7 mouse cellular contexts compared by ENCODE assay signal in genomic region chr11:22631606-22632313, GRCm38 (mm10).
DNase-seq lines count a peak whose midpoint lies in the region; ATAC-seq and TF ChIP-seq lines count a peak whose summit lies in the region.

No protein-coding gene starts in this region.

- H3K4me3 ChIP-seq in E14TG2a.4 (replicated peaks; ENCODE audit: low read length) = no peak overlapping the region
- H3K4me3 ChIP-seq in liver, adult 2 months (ENCODE audit: insufficient read depth, low read depth, low read length) = no peak overlapping the region
- no peak overlapping the region for H3K4me3 ChIP-seq in neural tube, embryonic 14.5 days (ENCODE audit: low read depth, low read length)

- intact Hi-C loops in heart, postnatal 10 days (cut with DNase I) = loop anchor here (1.0 to 5.0 kb wide), 7 partner anchors 46 to 796 kb away; partner anchors contain the start of genes B3gnt2 and Xpo1
- intact Hi-C loops in left cerebral cortex, postnatal 36 days (cut with DNase I) = loop anchor here (2.0 to 5.0 kb wide), 4 partner anchors 221 to 636 kb away; partner anchors contain the start of gene Zrsr1

- no peaks in the 10 kb centered on the region for H3K9me3 ChIP-seq in E14TG2a.4 (ENCODE audit: low read length)
- H3K9me3 ChIP-seq in neural tube, embryonic 14.5 days (ENCODE audit: control insufficient read depth, low read length) = no peaks in the 10 kb centered on the region

- peak; percentile 68 for ATAC-seq in neural tube, embryonic 14.5 days (ENCODE audit: low read depth)

- H3K79me2 ChIP-seq in liver, adult 2 months (ENCODE audit: control insufficient read depth, insufficient read depth, low read length) = no peaks in the 10 kb centered on the region

- H3K36me3 ChIP-seq in E14TG2a.4 (ENCODE audit: insufficient read depth, low read length) = no peaks in the 10 kb centered on the region
- H3K36me3 ChIP-seq in liver, adult 2 months (ENCODE audit: control insufficient read depth, insufficient read depth, low read length) = no peaks in the 10 kb centered on the region
- H3K36me3 ChIP-seq in neural tube, embryonic 14.5 days (ENCODE audit: control insufficient read depth, insufficient read depth, low read length) = no peaks in the 10 kb centered on the region

- peak overlapping the region; percentile 40; the same call in 1 of the 2 replicates for H3K9ac ChIP-seq in liver, adult 2 months (ENCODE audit: low read depth, low read length)
- H3K9ac ChIP-seq in neural tube, embryonic 14.5 days (replicated peaks; ENCODE audit: low read depth, low read length) = no peak overlapping the region; the same call in 1 of the 2 replicates

- peak; percentile 96 for TF ChIP-seq CTCF in E14TG2a.4 (conservative IDR thresholded peaks at IDR 0.05; ENCODE audit: low read length)
- TF ChIP-seq CTCF in liver, adult 2 months (IDR thresholded peaks at IDR 0.05; ENCODE audit: low read depth, low read length) = 0 out of 2 replicates have a peak, but pooled peaks have one; percentile 6

- no peaks in the 10 kb centered on the region for H3K27me3 ChIP-seq in E14TG2a.4 (ENCODE audit: insufficient read depth, low read length)
- no peaks in the 10 kb centered on the region for H3K27me3 ChIP-seq in liver, adult 2 months (ENCODE audit: control insufficient read depth, insufficient read depth, low read length)
- H3K27me3 ChIP-seq in neural tube, embryonic 14.5 days (ENCODE audit: control insufficient read depth, insufficient read depth, low read length) = no peaks in the 10 kb centered on the region

- DNase-seq in 416B (ENCODE audit: low read depth) = peak; percentile 70
- DNase-seq in embryo, embryonic 11.5 days (ENCODE audit: low read depth, low spot score) = peak; percentile 35
- peak; percentile 24 to 48 for DNase-seq in heart, postnatal 10 days
- no peak for DNase-seq in liver, adult 2 months (ENCODE audit: extremely low read depth, low read depth, low spot score)
- no peak for DNase-seq in left cerebral cortex, postnatal 36 days (ENCODE audit: low spot score in 2 of 2)

- H3K4me1 ChIP-seq in E14TG2a.4 (replicated peaks; ENCODE audit: low read depth, low read length) = peaks cover 69% of the 10 kb centered on the region
- peaks cover 5% of the 10 kb centered on the region for H3K4me1 ChIP-seq in liver, adult 2 months (ENCODE audit: control insufficient read depth, insufficient read depth, low read length)
- 0 out of 2 replicates have a peak, but pooled peaks cover 3% of the 10 kb centered on the region for H3K4me1 ChIP-seq in neural tube, embryonic 14.5 days (ENCODE audit: control insufficient read depth, insufficient read depth, low read length)

- H3K27ac ChIP-seq in liver, adult 2 months (replicated peaks; ENCODE audit: insufficient read depth, low read depth, low read length) = no peak overlapping the region
- no peak overlapping the region for H3K27ac ChIP-seq in neural tube, embryonic 14.5 days (ENCODE audit: low read depth, low read length)

- WGBS in liver, adult 2 months = 22% methylated on average over 6 of the region's 6 CpGs
- WGBS in neural tube, embryonic 14.5 days = 13% methylated on average over 6 of the region's 6 CpGs

- no peak for TF ChIP-seq POLR2A in liver, adult 2 months (IDR thresholded peaks at IDR 0.05; ENCODE audit: extremely low read depth, insufficient read depth, low read length)

- H3K4me2 ChIP-seq in neural tube, embryonic 14.5 days (ENCODE audit: low read depth, low read length) = peak overlapping the region; percentile 17; the same call in 1 of the 2 replicates

Comparison
In these comparisons a context has a peak if more than half of its experiments do, and no peak if none do; other contexts are left out.
1. DNase-seq: peak in 416B (single experiment), embryo, embryonic 11.5 days (single experiment) and heart, postnatal 10 days (2 of 2); none in liver, adult 2 months (single experiment) and left cerebral cortex, postnatal 36 days (0 of 2).